Mouse (Mus musculus) lung, postnatal 0 days (tissue): Measurements from ENCODE around the gene Ccdc38.

ENCODE experiments used
- CTCF ChIP-seq: IDR thresholded peaks from 2 replicates; pipeline ENCODE4 v1.5.1; 2016; ENCODE audit warnings: antibody characterized with exemption, mild to moderate bottlenecking
- EP300 ChIP-seq: IDR thresholded peaks from 2 replicates; pipeline ENCODE4 v1.6.1; 2016; ENCODE audit warnings: antibody characterized with exemption, mild to moderate bottlenecking, control low read depth

GRCm38 (mm10) chr10:93568671-93569070, 28.2 kb downstream of the Ccdc38 start:
- TF ChIP-seq EP300, result no peak
- TF ChIP-seq CTCF, result no peak
